Mouse (Mus musculus): ENCODE results near the gene Slc47a1. TPM values are rescaled to one million over a fixed set of nuclear protein-coding genes. Genes with fewer than 3 reads are reported as not detected.
"Not testable (repeated sequence)": the region's sequence is repeated elsewhere in the genome, so short reads cannot be mapped to it uniquely, and the experiment has no call there.

Slc47a1 gene
- polyA plus RNA-seq, 1 experiment from 2014 or later: 24.8 TPM

- H3K9ac ChIP-seq: peak overlapping the region; percentile 62
- H3K4me1 ChIP-seq: no peaks in the 10 kb centered on the region
- peaks cover 10% of the 10 kb centered on the region; the same call in 1 of the 2 replicates for H3K27me3 ChIP-seq
- WGBS: under 1% methylated on average over 64 of the region's 64 CpGs
- H3K4me3 ChIP-seq (replicated peaks): peak overlapping the region; percentile 74
- ATAC-seq (replicated peaks; ENCODE audit: low FRiP score): peak; percentile 93
- H3K4me2 ChIP-seq: peak overlapping the region; percentile 65
- no peaks in the 10 kb centered on the region for H3K36me3 ChIP-seq
- H3K9me3 ChIP-seq (replicated peaks): no peaks in the 10 kb centered on the region
- H3K27ac ChIP-seq: peak overlapping the region; percentile 90
Measured at GRCm38 (mm10) chr11:61408184-61409027, 30.3 kb upstream of the Slc47a1 start.

GRCm38 (mm10) chr11:61407638-61408183, 29.6 kb upstream of the Slc47a1 start:
- H3K9ac ChIP-seq: peak overlapping the region; percentile 62
- ATAC-seq (replicated peaks; ENCODE audit: low FRiP score): peak; percentile 82
- 1% methylated on average over 39 of the region's 39 CpGs for WGBS
- H3K27me3 ChIP-seq: peaks cover 10% of the 10 kb centered on the region; the same call in 1 of the 2 replicates
- H3K4me1 ChIP-seq: no peaks in the 10 kb centered on the region
- no peaks in the 10 kb centered on the region for H3K36me3 ChIP-seq
- H3K27ac ChIP-seq: peak overlapping the region; percentile 90
- no peaks in the 10 kb centered on the region for H3K9me3 ChIP-seq (replicated peaks)
- peak overlapping the region; percentile 65 for H3K4me2 ChIP-seq
- peak overlapping the region; percentile 74 for H3K4me3 ChIP-seq (replicated peaks)

- Histone ChIP-seq H3K4me1 (0 out of 2 replicates have a peak, but pooled peaks cover 3% of the 10 kb centered on the region), H3K27ac (no peak overlapping the region), H3K4me3 (replicated peaks) (no peak overlapping the region), H3K4me2 (no peak overlapping the region), H3K27me3 (no peaks in the 10 kb centered on the region; the same call in 1 of the 2 replicates), H3K9me3 (replicated peaks) (no peaks in the 10 kb centered on the region), H3K36me3 (no peaks in the 10 kb centered on the region), H3K9ac (no peak overlapping the region)
- 79% methylated on average over 4 of the region's 4 CpGs for WGBS
- no peak for ATAC-seq (replicated peaks; ENCODE audit: low FRiP score)
Measured at GRCm38 (mm10) chr11:61401794-61402193, 23.6 kb upstream of the Slc47a1 start.

DNA sequence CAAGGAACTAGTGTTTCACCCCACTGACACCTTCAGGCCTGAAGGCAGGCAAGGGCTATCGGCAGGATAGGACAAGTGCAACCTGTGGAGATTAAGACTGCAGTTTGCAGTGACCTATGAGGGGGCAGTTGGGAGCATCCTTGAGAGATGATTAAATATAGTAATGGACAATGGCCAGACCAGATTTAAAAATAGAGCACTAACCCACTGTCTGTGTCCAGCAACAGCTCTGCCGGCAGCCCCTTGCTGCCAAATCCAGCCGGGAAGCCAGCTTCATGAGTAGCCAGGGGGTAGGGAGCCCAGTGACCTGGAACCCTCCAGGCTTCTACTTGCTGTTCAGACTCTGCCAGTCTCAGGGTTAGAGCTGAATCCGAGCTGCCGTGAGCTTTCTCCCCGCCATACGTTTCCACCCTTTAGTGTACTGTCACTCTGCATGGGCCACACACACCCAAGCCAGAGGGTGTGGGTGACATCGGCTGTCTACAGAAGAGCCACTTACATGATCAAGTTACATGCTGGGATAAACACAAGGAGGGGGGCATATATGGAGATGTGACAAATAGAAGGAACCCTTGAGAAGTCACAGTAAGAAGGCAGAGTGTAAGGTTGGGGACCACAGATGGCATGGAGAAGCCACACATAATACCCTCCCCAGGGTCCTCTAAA, 22.7 kb upstream of the Slc47a1 start:
- Histone ChIP-seq H3K4me3 (replicated peaks) (no peak overlapping the region), H3K36me3 (no peaks in the 10 kb centered on the region), H3K27me3 (no peaks in the 10 kb centered on the region), H3K27ac (no peak overlapping the region), H3K4me2 (no peak overlapping the region), H3K4me1 (0 out of 2 replicates have a peak, but pooled peaks cover 3% of the 10 kb centered on the region), H3K9me3 (replicated peaks) (no peaks in the 10 kb centered on the region), H3K9ac (no peak overlapping the region)
- WGBS: 48% methylated on average over 8 of the region's 8 CpGs
- no peak for ATAC-seq (replicated peaks; ENCODE audit: low FRiP score)

GRCm38 (mm10) chr11:61397423-61398043, 19.4 kb upstream of the Slc47a1 start:
- H3K4me1 ChIP-seq; ATAC-seq (replicated peaks; ENCODE audit: low FRiP score); H3K4me3 ChIP-seq (replicated peaks); H3K9me3 ChIP-seq (replicated peaks); H3K9ac ChIP-seq; H3K36me3 ChIP-seq; H3K27me3 ChIP-seq; H3K27ac ChIP-seq; H3K4me2 ChIP-seq: not testable (repeated sequence)
- WGBS: 96% methylated on average over 18 of the region's 18 CpGs

DNA sequence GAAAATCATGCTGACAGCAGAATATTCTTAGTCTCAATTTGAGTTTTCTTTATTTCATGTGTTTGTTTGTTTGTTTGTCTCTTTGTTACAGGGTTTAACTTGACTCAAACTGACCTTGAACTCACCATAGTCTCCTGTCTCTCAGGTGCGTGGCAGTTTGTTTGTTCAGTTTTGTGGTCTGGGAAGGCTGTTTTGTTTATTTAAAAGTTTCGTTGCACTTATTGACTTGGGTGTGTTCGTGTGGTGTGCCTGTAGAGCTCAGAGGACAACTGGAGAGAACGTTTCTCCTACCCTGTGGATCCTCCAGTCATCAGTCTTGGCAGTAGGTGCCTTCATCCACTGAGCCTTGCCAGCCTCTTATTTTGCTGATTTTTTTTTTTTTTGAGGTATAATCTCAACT, 10.8 kb upstream of the Slc47a1 start:
- 73% methylated on average over 4 of the region's 4 CpGs for WGBS
- Histone ChIP-seq H3K36me3 (no peaks in the 10 kb centered on the region), H3K9me3 (replicated peaks) (no peaks in the 10 kb centered on the region), H3K27ac (no peak overlapping the region), H3K4me2 (no peak overlapping the region), H3K27me3 (no peaks in the 10 kb centered on the region), H3K9ac (no peak overlapping the region), H3K4me1 (no peaks in the 10 kb centered on the region), H3K4me3 (replicated peaks) (no peak overlapping the region)
- no peak for ATAC-seq (replicated peaks; ENCODE audit: low FRiP score)

DNA sequence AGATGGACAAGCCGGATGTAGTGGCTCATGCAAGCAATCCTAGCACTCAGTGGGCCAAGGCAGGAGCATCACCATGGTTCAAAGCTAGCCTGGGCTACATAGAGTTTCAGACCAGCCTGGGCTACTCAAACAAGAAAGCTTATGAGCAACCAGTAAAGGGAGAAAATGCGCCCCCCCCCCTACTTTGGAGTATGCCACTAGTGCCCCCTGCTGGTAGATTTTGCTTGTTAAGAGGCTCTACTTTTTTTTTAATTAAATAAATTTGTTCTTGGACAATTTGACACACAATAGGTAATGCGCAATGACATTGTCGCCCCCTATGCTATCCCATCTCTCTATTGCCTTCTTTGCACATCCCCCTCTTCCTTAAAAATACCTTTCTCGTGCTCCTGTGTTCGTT, 9.9 kb upstream of the Slc47a1 start:
- Histone ChIP-seq H3K9me3 (replicated peaks) (no peaks in the 10 kb centered on the region), H3K36me3 (no peaks in the 10 kb centered on the region), H3K27ac (no peak overlapping the region), H3K4me3 (replicated peaks) (no peak overlapping the region), H3K4me1 (no peaks in the 10 kb centered on the region), H3K27me3 (no peaks in the 10 kb centered on the region), H3K4me2 (no peak overlapping the region), H3K9ac (no peak overlapping the region)
- no peak for ATAC-seq (replicated peaks; ENCODE audit: low FRiP score)
- 69% methylated on average over 6 of the region's 6 CpGs for WGBS

GRCm38 (mm10) chr11:61387233-61387632, 9.1 kb upstream of the Slc47a1 start:
- Histone ChIP-seq H3K36me3 (no peaks in the 10 kb centered on the region), H3K4me2 (no peak overlapping the region), H3K9me3 (replicated peaks) (no peaks in the 10 kb centered on the region), H3K27me3 (no peaks in the 10 kb centered on the region), H3K9ac (no peak overlapping the region), H3K4me1 (no peaks in the 10 kb centered on the region), H3K27ac (no peak overlapping the region), H3K4me3 (replicated peaks) (no peak overlapping the region)
- 64% methylated on average over 6 of the region's 6 CpGs for WGBS
- no peak for ATAC-seq (replicated peaks; ENCODE audit: low FRiP score)

DNA sequence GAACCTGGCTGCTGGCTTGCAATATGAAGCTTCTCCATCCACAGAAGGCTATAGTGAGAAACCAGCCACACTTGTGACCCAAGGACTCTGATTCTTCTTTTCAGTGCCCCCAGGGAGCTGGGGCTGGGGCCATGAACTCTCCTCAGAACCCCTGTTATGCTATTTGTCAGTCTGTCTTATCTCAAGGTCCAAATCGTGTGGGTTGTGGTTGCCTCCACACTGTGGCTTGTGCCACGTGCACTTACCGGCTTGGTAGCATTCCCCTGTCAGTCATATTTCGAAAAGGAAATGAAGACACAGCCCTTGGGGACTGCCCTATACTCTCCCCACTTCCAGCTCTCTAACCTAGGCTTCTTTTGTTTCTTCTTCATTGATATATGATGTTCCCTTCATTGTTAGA, 7.6 kb upstream of the Slc47a1 start:
- WGBS: 81% methylated on average over 4 of the region's 4 CpGs
- H3K27me3 ChIP-seq: no peaks in the 10 kb centered on the region
- ATAC-seq (replicated peaks; ENCODE audit: low FRiP score): no peak

DNA sequence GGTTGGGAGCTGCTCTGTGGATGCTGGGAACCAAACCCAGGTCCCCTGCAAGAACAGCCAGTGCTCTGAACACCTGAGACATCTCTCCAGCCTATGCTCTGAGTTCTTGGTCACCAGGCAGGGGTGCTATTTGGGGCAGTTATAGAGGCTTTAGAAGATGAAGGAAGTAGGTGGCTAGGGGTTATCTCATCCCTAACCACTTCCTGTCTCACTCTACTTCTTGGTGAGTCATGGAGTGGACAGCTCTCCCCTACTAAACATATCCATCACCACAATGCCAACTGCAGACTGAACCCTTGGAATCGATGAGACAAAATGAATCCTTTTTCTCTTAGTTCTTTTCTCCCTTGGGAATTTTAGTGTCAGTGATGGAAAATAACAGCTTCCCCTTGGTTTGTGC, 3.1 kb upstream of the Slc47a1 start:
- Histone ChIP-seq H3K4me3 (replicated peaks) (no peak overlapping the region), H3K4me1 (peaks cover 14% of the 10 kb centered on the region), H3K27ac (no peak overlapping the region), H3K36me3 (no peaks in the 10 kb centered on the region), H3K4me2 (no peak overlapping the region), H3K9me3 (replicated peaks) (no peaks in the 10 kb centered on the region), H3K9ac (no peak overlapping the region), H3K27me3 (peaks cover 38% of the 10 kb centered on the region)
- 94% methylated on average over 1 of the region's 1 CpGs for WGBS
- no peak for ATAC-seq (replicated peaks; ENCODE audit: low FRiP score)

More for the DNA sequence above, 7.6 kb upstream of the Slc47a1 start:
- H3K4me1 ChIP-seq: no peaks in the 10 kb centered on the region
- H3K9ac ChIP-seq: no peak overlapping the region
- no peaks in the 10 kb centered on the region for H3K9me3 ChIP-seq (replicated peaks)
- no peak overlapping the region for H3K27ac ChIP-seq
- no peaks in the 10 kb centered on the region for H3K36me3 ChIP-seq
- no peak overlapping the region for H3K4me2 ChIP-seq
- H3K4me3 ChIP-seq (replicated peaks): no peak overlapping the region

- ATAC-seq (replicated peaks; ENCODE audit: low FRiP score): no peak
- 64% methylated on average over 4 of the region's 4 CpGs for WGBS
- H3K27ac ChIP-seq: no peak overlapping the region
- H3K4me2 ChIP-seq: no peak overlapping the region
- peaks cover 14% of the 10 kb centered on the region for H3K4me1 ChIP-seq
- H3K27me3 ChIP-seq: peaks cover 53% of the 10 kb centered on the region
- no peaks in the 10 kb centered on the region for H3K36me3 ChIP-seq
- H3K9me3 ChIP-seq (replicated peaks): no peaks in the 10 kb centered on the region
- H3K9ac ChIP-seq: no peak overlapping the region
- no peak overlapping the region for H3K4me3 ChIP-seq (replicated peaks)
Measured at GRCm38 (mm10) chr11:61378651-61379050, 506 bp upstream of the Slc47a1 start.

DNA sequence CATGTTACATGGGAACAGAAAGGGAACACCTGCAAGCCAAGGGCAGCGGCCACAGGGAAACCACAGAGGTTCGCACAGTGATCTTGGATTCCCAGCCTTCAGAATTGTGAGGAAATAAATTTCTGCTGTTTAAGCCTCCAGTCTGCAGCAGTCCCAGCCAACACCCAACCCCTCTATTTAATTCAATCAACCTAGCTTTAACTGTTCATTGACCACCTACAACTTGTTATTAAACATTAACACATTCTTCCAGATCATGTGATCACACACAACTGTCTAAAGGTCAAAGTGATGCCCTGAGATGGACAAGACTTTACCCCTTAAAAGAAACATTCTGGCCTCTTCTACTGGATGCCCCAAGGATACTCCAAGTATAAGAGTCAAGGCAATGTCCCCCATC, 9.5 kb downstream of the Slc47a1 start:
- Histone ChIP-seq H3K4me1 (peaks cover 20% of the 10 kb centered on the region), H3K36me3 (no peaks in the 10 kb centered on the region), H3K4me2 (no peak overlapping the region), H3K9me3 (replicated peaks) (no peaks in the 10 kb centered on the region), H3K9ac (no peak overlapping the region), H3K27me3 (no peaks in the 10 kb centered on the region), H3K27ac (peak overlapping the region; percentile 49), H3K4me3 (replicated peaks) (no peak overlapping the region)
- ATAC-seq (replicated peaks; ENCODE audit: low FRiP score): no peak
- WGBS: 92% methylated on average over 2 of the region's 2 CpGs
